Mouse (Mus musculus) heart, postnatal 0 days (tissue): ENCODE measurements around the gene Elovl1.

ENCODE experiments used
- CTCF ChIP-seq: IDR thresholded peaks from 2 replicates; pipeline ENCODE4 v1.5.1; 2016; ENCODE audit warnings: antibody characterized with exemption, control low read depth, low read depth
- EP300 ChIP-seq: IDR thresholded peaks from 2 replicates; pipeline ENCODE4 v1.6.1; 2016; ENCODE audit warnings: antibody characterized with exemption, low read depth

- TF ChIP-seq CTCF (no peak), EP300 (no peak)
Measured at GRCm38 (mm10) chr4:118425374-118425773, 2.5 kb upstream of the Elovl1 start.
